ENCODE assay signal across 15 mouse cellular contexts in genomic region chr12:6168795-6169194, GRCm38 (mm10).
DNase-seq lines count a peak whose midpoint lies in the region.
"Had no signal": no experiment of that assay in that cellular context is flagged by ENCODE, and none has a peak within 500 bp of the region (broad histone marks: within the 10 kb centered on the region; RNA-seq: fewer than 3 reads in every experiment).

No protein-coding gene starts in this region.

- DNase-seq in left cerebral cortex, adult 11 months (ENCODE audit: low spot score) = peak; percentile 5
- no peak for DNase-seq in left cerebral cortex, adult 18-20 months (ENCODE audit: low spot score in 2 of 2)
- DNase-seq in brain, adult 2 months (ENCODE audit: low read depth, low spot score) = peak; percentile 48
- DNase-seq in telencephalon, adult 2 months (ENCODE audit: low read depth, low spot score) = peak; percentile 47
- DNase-seq in layer of hippocampus, postnatal 36 days = no peak
- DNase-seq: adrenal gland, adult 2 months; adrenal gland, postnatal 10 days; adrenal gland, postnatal 25 days; cerebellum, adult 11 months; cerebellum, adult 18-20 months; cerebellum, adult 8-10 months; cerebellum, adult 9-11 months; cerebellum, postnatal 14 days; cerebellum, postnatal 36 days; embryo, embryonic 11 days had no signal

Comparison
In these comparisons a context has a peak if more than half of its experiments do, and no peak if none do; other contexts are left out.
1. DNase-seq: peak in left cerebral cortex, adult 11 months (single experiment), brain, adult 2 months (single experiment) and telencephalon, adult 2 months (single experiment); none in left cerebral cortex, adult 18-20 months (0 of 2) and layer of hippocampus, postnatal 36 days (0 of 2).